Mouse (Mus musculus) forebrain, embryonic 10.5 days (tissue): ENCODE data around the gene Lpo. TPM values are rescaled to one million over a fixed set of nuclear protein-coding genes. Genes with fewer than 3 reads are reported as not detected.

ENCODE experiments used
- DNase-seq: peaks from one replicate; pipeline ENCODE4 v3.0.0-alpha.2; 2017; ENCODE audit warnings: low spot score; ENCODE audit errors: extremely low spot score
- H3K27ac ChIP-seq: fragments of 300-500 bp; sonication (generic); 2 replicates; pipeline ENCODE4 v1.5.1; 2016; ENCODE audit warnings: mild to moderate bottlenecking
- H3K27me3 ChIP-seq: fragments of 300-500 bp; sonication (generic); 2 replicates; pipeline ENCODE4 v1.6.1; 2016; ENCODE audit warnings: mild to moderate bottlenecking; ENCODE audit not compliant: poor library complexity, severe bottlenecking
- H3K36me3 ChIP-seq: fragments of 300-500 bp; sonication (generic); replicated peaks from 2 replicates; pipeline ENCODE4 v1.6.1; 2016; ENCODE audit warnings: mild to moderate bottlenecking, moderate library complexity
- H3K4me1 ChIP-seq: fragments of 300-500 bp; sonication (generic); 2 replicates; pipeline ENCODE4 v1.6.1; 2016
- H3K4me3 ChIP-seq: fragments of 300-500 bp; sonication (generic); 2 replicates; pipeline ENCODE4 v1.5.1; 2016; ENCODE audit warnings: mild to moderate bottlenecking, moderate library complexity
- H3K9me3 ChIP-seq: fragments of 300-500 bp; sonication (generic); 2 replicates; pipeline ENCODE4 v1.6.1; 2016; ENCODE audit warnings: mild to moderate bottlenecking, moderate library complexity
- WGBS: fragments of 180-500 bp; shearing (Covaris S2); methylation state at CpG from one replicate; pipeline ENCODE4 v1.1.7; 2016; 5-methylcytosine and 5-hydroxymethylcytosine counted together
- polyA plus RNA-seq: library from polyadenylated mRNA; unstranded; fragments of >200 nt; fragmentation: Nextera tagmentation; extraction: Ambion mirVana; gene quantifications from 2 replicates; pipeline ENCODE4 v1.2.1, GENCODE M21; 2016

Lpo gene
- polyA plus RNA-seq, 1 experiment from 2014 or later: 0.06 TPM

GRCm38 (mm10) chr11:87793460-87793859 lies 34.6 kb downstream of the Lpo start, which contains the start of gene Mpo:
Gene Mpo, plus strand, starts transcription at chr11:87793581.
- Histone ChIP-seq H3K27me3 (no peaks in the 10 kb centered on the region), H3K27ac (no peak within 1 kb of the TSS), H3K4me1 (peaks cover 12% of the 10 kb centered on the region), H3K4me3 (no peak within 1 kb of the TSS), H3K36me3 (no peaks in the 10 kb centered on the region), H3K9me3 (no peaks in the 10 kb centered on the region)
- 71% methylated on average over 3 of the region's 3 CpGs for WGBS
- no peak for DNase-seq

- WGBS: 92% methylated on average over 6 of the region's 6 CpGs
- no peak for DNase-seq
- Histone ChIP-seq H3K9me3 (no peaks in the 10 kb centered on the region), H3K4me1 (no peaks in the 10 kb centered on the region), H3K27me3 (no peaks in the 10 kb centered on the region), H3K36me3 (no peaks in the 10 kb centered on the region), H3K27ac (no peak overlapping the region), H3K4me3 (no peak overlapping the region)
Observed at GRCm38 (mm10) chr11:87790088-87790487, 38.0 kb downstream of the Lpo start.

GRCm38 (mm10) chr11:87780130-87780529 lies 48.0 kb downstream of the Lpo start:
- 85% methylated on average over 8 of the region's 8 CpGs for WGBS
- Histone ChIP-seq H3K36me3 (no peaks in the 10 kb centered on the region), H3K9me3 (no peaks in the 10 kb centered on the region), H3K4me3 (no peak overlapping the region), H3K4me1 (peaks cover 20% of the 10 kb centered on the region), H3K27ac (no peak overlapping the region), H3K27me3 (peaks cover 43% of the 10 kb centered on the region)
- DNase-seq: no peak

GRCm38 (mm10) chr11:87779392-87779791 lies 48.7 kb downstream of the Lpo start:
- WGBS: 84% methylated on average over 4 of the region's 4 CpGs
- peak overlapping the region; percentile 53 for H3K4me3 ChIP-seq

GRCm38 (mm10) chr11:87778915-87779314 lies 49.2 kb downstream of the Lpo start:
- Histone ChIP-seq H3K36me3 (no peaks in the 10 kb centered on the region), H3K9me3 (no peaks in the 10 kb centered on the region), H3K4me1 (peaks cover 20% of the 10 kb centered on the region), H3K4me3 (peak overlapping the region; percentile 53), H3K27me3 (peaks cover 47% of the 10 kb centered on the region), H3K27ac (peak overlapping the region; percentile 75)
- 42% methylated on average over 12 of the region's 12 CpGs for WGBS
- DNase-seq: no peak

More at GRCm38 (mm10) chr11:87779392-87779791, 48.7 kb downstream of the Lpo start:
- peak overlapping the region; percentile 75; the same call in 1 of the 2 replicates for H3K27ac ChIP-seq
- H3K27me3 ChIP-seq: peaks cover 47% of the 10 kb centered on the region
- H3K4me1 ChIP-seq: peaks cover 20% of the 10 kb centered on the region
- H3K9me3 ChIP-seq: no peaks in the 10 kb centered on the region
- no peak for DNase-seq
- H3K36me3 ChIP-seq: no peaks in the 10 kb centered on the region

- WGBS: 12% methylated on average over 31 of the region's 32 CpGs
- H3K36me3 ChIP-seq: no peaks in the 10 kb centered on the region
- peaks cover 47% of the 10 kb centered on the region for H3K27me3 ChIP-seq
- H3K9me3 ChIP-seq: no peaks in the 10 kb centered on the region
- H3K4me1 ChIP-seq: peaks cover 20% of the 10 kb centered on the region
- DNase-seq: peak; percentile 80
- peak overlapping the region; percentile 53 for H3K4me3 ChIP-seq
- peak overlapping the region; percentile 75 for H3K27ac ChIP-seq
Observed at GRCm38 (mm10) chr11:87778100-87778765, 49.9 kb downstream of the Lpo start.

- Histone ChIP-seq H3K4me3 (no peak overlapping the region), H3K27ac (no peak overlapping the region), H3K27me3 (peaks cover 19% of the 10 kb centered on the region), H3K36me3 (no peaks in the 10 kb centered on the region; the same call in none of the 2 replicates), H3K4me1 (peaks cover 1% of the 10 kb centered on the region), H3K9me3 (no peaks in the 10 kb centered on the region)
- WGBS: 91% methylated on average over 3 of the region's 3 CpGs
- DNase-seq: no peak
Observed at GRCm38 (mm10) chr11:87772354-87772753, 55.7 kb downstream of the Lpo start.

- 52% methylated on average over 3 of the region's 3 CpGs for WGBS
- H3K27me3 ChIP-seq: peaks cover 22% of the 10 kb centered on the region
Observed at GRCm38 (mm10) chr11:87770989-87771388, 57.1 kb downstream of the Lpo start.

GRCm38 (mm10) chr11:87768745-87769144 lies 59.3 kb downstream of the Lpo start:
- Histone ChIP-seq H3K27me3 (peaks cover 39% of the 10 kb centered on the region), H3K4me3 (no peak overlapping the region), H3K4me1 (peaks cover 17% of the 10 kb centered on the region), H3K27ac (no peak overlapping the region), H3K36me3 (no peaks in the 10 kb centered on the region; the same call in none of the 2 replicates), H3K9me3 (no peaks in the 10 kb centered on the region)
- 92% methylated on average over 4 of the region's 4 CpGs for WGBS
- no peak for DNase-seq

More at GRCm38 (mm10) chr11:87770989-87771388, 57.1 kb downstream of the Lpo start:
- H3K9me3 ChIP-seq: no peaks in the 10 kb centered on the region
- H3K36me3 ChIP-seq: no peaks in the 10 kb centered on the region; the same call in none of the 2 replicates
- H3K4me3 ChIP-seq: no peak overlapping the region
- no peak overlapping the region for H3K27ac ChIP-seq
- peak; percentile 59 for DNase-seq
- H3K4me1 ChIP-seq: no peaks in the 10 kb centered on the region

- Histone ChIP-seq H3K36me3 (no peaks in the 10 kb centered on the region), H3K9me3 (no peaks in the 10 kb centered on the region), H3K27ac (peak overlapping the region; percentile 85), H3K4me3 (peak overlapping the region; percentile 72), H3K4me1 (peaks cover 42% of the 10 kb centered on the region), H3K27me3 (peaks cover 84% of the 10 kb centered on the region)
- WGBS: under 1% methylated on average over 61 of the region's 65 CpGs
- DNase-seq: peak; percentile 51
Observed at GRCm38 (mm10) chr11:87763988-87764876, 63.9 kb downstream of the Lpo start.

GRCm38 (mm10) chr11:87763511-87763987 lies 64.5 kb downstream of the Lpo start:
- DNase-seq: peak; percentile 71
- WGBS: 1% methylated on average over 17 of the region's 17 CpGs
- no peaks in the 10 kb centered on the region for H3K9me3 ChIP-seq
- H3K27ac ChIP-seq: peak overlapping the region; percentile 85
- peak overlapping the region; percentile 72 for H3K4me3 ChIP-seq
- H3K36me3 ChIP-seq: no peaks in the 10 kb centered on the region
- peaks cover 42% of the 10 kb centered on the region for H3K4me1 ChIP-seq
- peaks cover 85% of the 10 kb centered on the region for H3K27me3 ChIP-seq

- Histone ChIP-seq H3K4me3 (peak overlapping the region; percentile 72), H3K27ac (no peak overlapping the region), H3K4me1 (peaks cover 42% of the 10 kb centered on the region), H3K36me3 (no peaks in the 10 kb centered on the region), H3K27me3 (peaks cover 79% of the 10 kb centered on the region), H3K9me3 (no peaks in the 10 kb centered on the region)
- 43% methylated on average over 12 of the region's 12 CpGs for WGBS
- DNase-seq: no peak
Observed at GRCm38 (mm10) chr11:87762702-87763385, 65.2 kb downstream of the Lpo start.
